In the genomic region with DNA sequence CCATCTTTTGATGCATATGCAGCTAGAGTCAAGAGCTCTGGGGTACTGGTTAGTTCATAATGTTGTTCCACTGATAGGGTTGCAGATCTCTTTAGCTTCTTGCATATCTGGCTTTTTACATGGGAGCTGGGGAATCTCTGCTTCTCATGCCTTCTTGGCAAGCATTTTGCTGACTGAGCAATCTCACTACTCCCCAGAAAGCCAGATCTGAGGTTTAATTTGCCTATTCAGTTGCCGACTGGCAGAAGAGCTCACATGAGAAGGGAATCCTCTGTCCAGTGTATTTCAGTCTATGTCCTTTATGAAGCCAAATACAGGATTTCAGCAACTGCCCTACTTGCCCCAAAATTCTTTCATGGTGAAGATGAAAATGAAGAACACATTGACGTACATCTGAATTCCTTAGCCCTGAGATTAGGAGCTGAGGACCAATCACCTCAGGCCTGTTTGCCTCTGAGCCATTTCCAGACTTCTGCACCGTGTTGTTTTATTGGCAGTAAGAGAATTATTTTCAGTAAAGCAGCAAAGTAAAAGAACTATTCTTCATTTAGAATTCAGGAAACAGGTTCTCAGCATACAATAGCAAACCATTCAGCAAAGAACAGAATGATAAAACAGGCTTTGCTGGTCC, we compare ENCODE assay signal across 14 mouse cellular contexts.
"Had no signal": no experiment of that assay in that cellular context is flagged by ENCODE, and none has a peak within 500 bp of the region (broad histone marks: within the 10 kb centered on the region; RNA-seq: fewer than 3 reads in every experiment).

No protein-coding gene starts in this region.

- H3K36me3 ChIP-seq: kidney, embryonic 15.5 days; liver, embryonic 15.5 days; midbrain, embryonic 10.5 days; neural tube, embryonic 12.5 days had no signal

- H3K27me3 ChIP-seq: kidney, embryonic 15.5 days; liver, embryonic 15.5 days; neural tube, embryonic 12.5 days had no signal

- H3K4me1 ChIP-seq: kidney, embryonic 15.5 days; liver, embryonic 15.5 days; midbrain, embryonic 10.5 days; neural tube, embryonic 12.5 days had no signal

- H3K27ac ChIP-seq: kidney, embryonic 15.5 days; left cerebral cortex, adult 2 months; liver, embryonic 15.5 days; midbrain, embryonic 10.5 days; neural tube, embryonic 12.5 days had no signal

- H3K4me3 ChIP-seq: kidney, embryonic 15.5 days; left cerebral cortex, adult 2 months; liver, embryonic 15.5 days; midbrain, embryonic 10.5 days; myocyte; neural tube, embryonic 12.5 days had no signal

- H3K9me3 ChIP-seq: kidney, embryonic 15.5 days; liver, embryonic 15.5 days; midbrain, embryonic 10.5 days; neural tube, embryonic 12.5 days had no signal

- ATAC-seq: lung, postnatal 0 days had no signal

- H3K4me2 ChIP-seq: kidney, embryonic 15.5 days; liver, embryonic 11.5 days; liver, embryonic 15.5 days; neural tube, embryonic 12.5 days had no signal

- H3K9ac ChIP-seq: kidney, embryonic 15.5 days; liver, embryonic 15.5 days; neural tube, embryonic 12.5 days had no signal

- DNase-seq: kidney, postnatal 14 days; lung, adult 2 months; lung, postnatal 4 days; midbrain, embryonic 14.5 days; thymus, adult 18-20 months; thymus, postnatal 14 days had no signal
